Mouse (Mus musculus) erythroblast, adult 5-6 weeks (primary cell): ENCODE results near the gene Samd7. TPM values are rescaled to one million over a fixed set of nuclear protein-coding genes. Genes with fewer than 3 reads are reported as not detected.

Experiments used
- ATAC-seq: replicated peaks from 2 replicates; pipeline ENCODE4 v1.8.0; 2016; ENCODE audit warnings: moderate number of reproducible peaks, mild to moderate bottlenecking, moderate TSS enrichment, inconsistent platforms; ENCODE audit not compliant: poor library complexity, low FRiP score, severe bottlenecking
- total RNA-seq, 2 experiments: library from RNA; stranded (forward) in 1 of 2; stranded (reverse) in 1 of 2; fragments of 150-400 nt in 1 of 2; fragments of 200-764, 138-1000 nt in 1 of 2; gene quantifications; 2 replicates each; pipeline versions ENCODE4 v1.2.3 to v1.2.4; 2015 to 2017; ENCODE audit warnings: low replicate concordance in 2 of 2

Samd7 gene
- total RNA-seq, 2 experiments from 2014 or later: 0.26 TPM; not detected in 1

DNA sequence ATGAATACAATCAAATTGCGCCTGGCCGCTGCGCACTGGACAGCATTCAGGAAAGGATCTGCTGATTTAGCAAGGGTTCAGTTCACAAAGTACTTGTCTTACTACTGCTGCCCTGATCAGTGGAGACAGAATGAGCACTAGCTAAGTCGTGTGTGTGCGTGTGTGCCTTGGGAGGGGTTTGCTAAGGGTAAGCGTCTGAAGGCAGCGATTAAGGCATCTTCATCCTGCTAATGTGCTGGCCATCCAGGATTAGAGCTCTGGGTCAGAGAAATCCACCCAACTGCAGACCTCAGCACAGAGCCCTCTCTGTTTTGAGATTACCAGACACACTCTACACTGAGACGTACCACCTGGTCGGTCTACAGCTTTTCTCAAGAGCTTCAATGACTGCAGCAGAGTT, 2.2 kb downstream of the Samd7 start:
- no peak for ATAC-seq

DNA sequence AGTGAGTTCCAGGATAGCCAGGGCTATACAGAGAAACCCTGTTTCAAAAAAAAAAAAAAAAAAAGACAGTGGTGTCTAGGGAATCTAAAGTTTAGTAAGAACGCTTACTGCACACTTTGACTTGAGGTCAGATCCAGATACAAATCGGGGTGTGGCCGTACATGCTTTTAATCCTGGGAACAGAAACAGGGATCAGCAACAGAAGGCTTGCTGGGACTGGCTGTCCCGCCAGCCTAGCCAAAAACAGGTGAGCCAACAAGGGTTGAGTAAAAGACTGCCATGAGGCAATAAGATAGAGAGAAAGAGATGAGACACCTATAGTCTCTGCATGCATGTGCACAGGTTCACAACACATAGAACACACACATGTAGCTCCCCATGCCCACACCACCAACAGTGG, 8.6 kb downstream of the Samd7 start:
- ATAC-seq: no peak

DNA sequence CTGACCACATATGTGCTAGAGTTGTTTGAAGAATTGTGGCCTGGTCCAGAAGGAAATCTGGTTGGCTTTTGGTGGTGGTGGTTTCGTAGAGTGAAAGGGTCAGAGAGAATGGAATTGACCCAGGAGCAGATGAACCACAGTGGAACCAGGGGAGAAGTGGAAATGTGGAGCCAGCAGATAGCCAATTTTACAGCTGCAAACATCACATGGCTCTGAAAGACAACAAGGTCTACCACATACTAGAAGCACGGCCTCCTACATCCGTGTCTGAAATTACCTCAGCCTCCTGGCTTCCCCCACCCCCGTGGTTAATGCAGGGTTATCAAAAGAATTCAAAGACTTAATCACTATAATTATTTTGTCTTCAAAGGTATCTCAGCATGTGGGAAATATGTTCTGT, 18.8 kb downstream of the Samd7 start:
- ATAC-seq: peak; percentile 58

DNA sequence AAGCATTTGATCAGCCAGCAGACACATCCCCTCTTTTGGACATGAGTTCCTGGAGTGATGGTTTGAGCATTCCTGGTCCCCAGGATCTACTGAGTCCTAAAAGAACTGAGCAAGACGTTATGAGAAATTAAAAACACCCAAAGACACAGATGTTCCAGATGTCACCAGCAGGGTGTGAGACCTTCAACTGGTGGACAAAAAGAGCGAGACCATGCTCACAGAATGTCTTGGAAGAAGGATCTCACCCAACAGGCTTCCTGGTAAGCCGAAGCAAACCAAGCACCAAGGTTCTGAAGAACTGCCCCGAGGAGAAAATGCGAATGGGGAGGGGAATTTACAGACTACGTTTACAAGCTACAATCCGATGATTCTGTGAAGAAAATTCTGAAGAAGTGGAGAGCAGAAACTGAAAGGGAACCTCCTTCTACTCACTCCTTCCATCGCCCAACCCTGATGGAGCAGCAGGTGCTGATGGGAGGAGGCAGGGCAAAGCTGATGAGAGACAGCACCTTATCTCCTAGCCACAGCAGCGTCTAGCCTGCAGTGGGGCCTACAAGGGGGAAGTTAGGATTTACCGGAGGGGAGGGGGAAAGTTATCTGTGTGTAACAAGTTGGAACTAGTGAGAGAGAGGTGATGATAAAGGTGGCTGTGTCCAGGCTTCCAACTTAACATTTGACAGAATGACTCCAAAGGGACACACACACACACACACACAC, 19.4 kb downstream of the Samd7 start:
- peak; percentile 91 for ATAC-seq

DNA sequence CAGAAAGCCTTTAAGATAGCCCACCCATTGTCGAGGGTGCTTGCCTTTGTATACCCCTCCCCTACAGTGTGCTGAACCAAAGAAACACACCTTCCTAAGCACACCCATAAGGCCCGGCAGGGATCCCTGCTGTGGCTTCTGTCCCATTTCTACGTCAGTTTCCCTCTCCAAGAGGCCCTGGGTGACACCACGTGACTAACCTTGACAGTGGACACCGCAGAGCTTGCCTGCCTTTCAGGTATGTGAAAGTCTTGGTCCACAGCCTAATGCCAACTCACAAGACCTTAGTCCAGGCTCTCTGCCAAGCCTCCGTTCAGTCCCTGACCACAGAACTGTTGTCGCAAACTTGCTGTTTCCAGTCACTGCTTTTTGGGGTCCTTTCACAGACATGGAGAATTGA, 20.1 kb downstream of the Samd7 start:
- ATAC-seq: peak; percentile 71

DNA sequence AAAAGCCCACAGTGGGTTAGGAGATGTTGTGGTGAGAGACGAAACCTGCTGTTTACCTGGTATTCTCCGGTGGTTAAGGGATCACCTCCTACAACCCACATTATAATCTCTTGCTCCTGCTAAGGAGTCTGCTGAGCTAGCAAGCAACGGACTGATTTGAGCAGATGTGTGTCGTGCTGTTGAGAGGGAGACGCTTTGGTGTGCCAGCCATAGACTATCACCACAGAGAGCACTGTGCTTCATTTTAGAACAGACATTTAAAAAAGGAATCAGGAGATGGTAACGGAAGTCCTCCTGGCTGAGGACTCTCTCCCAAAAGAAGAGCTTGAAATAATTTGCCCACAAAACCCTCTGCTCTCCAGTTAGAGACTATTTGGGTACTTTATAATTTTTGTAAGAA, 21.2 kb downstream of the Samd7 start:
- ATAC-seq: no peak

DNA sequence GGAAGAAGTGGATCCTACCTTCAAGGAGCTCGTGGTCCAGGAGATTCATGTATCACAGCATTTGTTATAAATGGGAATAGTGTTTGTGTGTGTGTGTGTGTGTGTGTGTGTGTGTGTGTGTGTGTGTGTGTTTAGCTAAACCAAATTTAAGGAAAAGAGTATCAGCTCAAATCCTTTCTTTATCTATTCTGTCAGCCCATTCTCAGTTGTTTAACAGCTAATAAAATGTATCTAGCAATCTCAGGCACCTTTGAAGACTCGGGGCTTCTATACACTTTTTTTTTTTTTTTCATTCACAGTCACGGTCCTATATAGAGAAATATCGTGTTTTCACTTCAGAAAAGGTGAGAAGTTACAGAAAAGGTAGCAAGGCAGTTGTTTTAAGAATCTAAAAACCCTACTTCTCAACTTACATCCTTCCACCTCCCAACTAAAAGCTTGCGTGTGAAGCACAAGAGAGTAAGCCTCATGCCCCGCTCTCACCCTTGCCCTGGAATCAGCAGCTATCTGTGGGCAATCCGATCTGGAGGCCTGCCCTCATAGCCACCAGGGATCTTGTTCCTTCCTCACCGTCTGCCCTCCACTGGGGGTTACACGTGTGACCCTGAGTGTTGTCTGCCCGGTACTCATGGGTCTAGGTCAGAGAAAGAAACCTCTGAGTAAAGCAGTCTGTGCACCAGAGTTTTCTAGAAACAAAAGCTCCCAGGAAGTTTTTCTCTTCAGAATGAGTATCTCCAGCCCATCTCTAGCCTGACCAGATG, 23.8 kb downstream of the Samd7 start:
- ATAC-seq: no peak

DNA sequence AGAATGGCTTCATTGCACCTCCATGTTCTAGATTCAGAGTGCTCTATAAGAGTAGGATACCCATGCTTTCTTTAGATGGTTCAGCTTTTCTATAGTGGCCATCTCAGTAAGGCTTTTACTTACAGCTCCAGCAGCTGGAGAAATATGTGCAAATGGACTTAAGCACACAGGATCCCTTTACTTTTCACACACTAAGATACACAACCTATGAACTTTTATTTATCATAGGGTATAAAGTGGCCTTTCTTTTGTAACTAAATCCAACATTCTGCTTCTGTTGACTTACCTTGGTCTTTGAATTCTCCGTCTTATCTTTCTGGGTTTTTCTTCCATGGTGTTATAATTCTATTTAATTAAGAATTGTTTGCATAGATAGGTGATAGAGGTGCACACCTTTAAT, 25.5 kb downstream of the Samd7 start:
- ATAC-seq: no peak

DNA sequence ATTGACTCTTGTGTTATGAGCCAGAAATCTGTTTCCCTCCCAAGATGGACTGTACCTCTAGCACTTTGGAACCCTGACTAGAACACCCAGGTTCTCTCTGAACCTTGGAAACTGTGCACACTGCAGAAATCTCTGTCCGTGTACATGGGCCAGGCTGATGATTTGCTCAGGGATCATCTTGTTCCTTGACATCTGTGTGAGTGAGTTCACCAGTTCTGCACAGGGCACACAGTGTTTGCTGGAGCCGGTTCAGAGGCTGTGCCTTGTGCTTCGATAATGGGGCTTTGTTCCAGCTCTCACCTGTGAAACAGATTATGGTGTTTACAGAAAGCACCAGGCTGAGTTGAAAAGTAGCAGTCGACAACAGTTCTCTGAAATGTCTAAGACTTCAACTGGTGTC, 26.5 kb downstream of the Samd7 start:
- no peak for ATAC-seq

DNA sequence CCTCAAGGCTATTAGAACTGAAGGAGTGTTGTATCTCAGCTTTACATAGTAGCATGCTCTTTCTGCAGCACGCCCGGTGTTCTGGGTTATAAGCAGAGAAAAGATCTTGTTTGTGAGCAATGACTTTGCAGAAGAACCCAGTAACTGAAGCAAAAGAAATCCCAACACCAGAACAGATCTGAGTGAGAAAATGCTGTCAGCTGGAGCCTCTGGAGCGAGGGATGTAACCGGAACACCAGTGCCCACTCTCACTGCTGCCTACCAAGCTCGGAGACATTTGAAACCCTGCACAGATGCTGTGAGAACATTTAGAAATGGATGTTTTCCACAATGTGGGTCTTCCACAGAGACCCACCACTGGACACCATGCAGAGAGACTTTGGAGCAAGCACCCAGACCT, 28.6 kb downstream of the Samd7 start:
- no peak for ATAC-seq

DNA sequence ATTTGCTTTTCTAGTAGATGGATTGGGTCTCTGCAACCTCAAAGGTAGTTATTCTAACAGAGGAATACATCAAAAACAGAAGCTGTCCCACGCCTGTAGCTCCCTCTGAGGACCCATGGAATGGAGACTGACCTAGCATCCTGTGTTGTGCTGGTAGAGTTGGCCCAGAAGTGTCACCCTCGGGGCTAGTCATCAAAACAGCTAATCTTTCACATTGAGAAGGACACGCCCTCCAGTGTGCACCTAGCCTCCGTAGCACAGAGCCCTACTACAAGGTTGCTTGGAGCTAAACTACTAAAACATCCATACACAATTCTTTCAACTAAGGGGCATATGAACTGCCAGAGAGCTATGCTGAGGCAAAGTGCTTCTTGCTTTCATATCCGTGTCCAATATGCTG, 31.9 kb downstream of the Samd7 start:
- peak; percentile 92 for ATAC-seq

DNA sequence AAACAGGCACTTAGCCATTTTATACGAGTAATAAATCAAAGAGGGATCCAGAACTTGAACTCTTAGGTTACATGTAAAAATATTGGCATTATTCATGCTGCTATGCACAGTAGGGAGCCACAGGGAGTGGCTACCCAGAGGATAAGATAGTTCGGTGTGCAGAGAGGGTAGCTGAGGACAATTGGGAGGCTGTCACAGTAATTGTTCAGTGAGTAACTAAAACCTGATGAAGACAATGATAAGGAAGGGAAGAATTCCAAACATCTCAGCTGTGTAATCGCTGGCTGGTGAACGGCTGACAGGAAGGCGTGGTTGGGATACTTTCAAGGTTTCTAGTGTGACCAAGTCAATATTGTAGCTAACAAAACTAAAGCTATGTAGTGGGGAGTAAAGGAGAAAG, 42.4 kb downstream of the Samd7 start:
- no peak for ATAC-seq

DNA sequence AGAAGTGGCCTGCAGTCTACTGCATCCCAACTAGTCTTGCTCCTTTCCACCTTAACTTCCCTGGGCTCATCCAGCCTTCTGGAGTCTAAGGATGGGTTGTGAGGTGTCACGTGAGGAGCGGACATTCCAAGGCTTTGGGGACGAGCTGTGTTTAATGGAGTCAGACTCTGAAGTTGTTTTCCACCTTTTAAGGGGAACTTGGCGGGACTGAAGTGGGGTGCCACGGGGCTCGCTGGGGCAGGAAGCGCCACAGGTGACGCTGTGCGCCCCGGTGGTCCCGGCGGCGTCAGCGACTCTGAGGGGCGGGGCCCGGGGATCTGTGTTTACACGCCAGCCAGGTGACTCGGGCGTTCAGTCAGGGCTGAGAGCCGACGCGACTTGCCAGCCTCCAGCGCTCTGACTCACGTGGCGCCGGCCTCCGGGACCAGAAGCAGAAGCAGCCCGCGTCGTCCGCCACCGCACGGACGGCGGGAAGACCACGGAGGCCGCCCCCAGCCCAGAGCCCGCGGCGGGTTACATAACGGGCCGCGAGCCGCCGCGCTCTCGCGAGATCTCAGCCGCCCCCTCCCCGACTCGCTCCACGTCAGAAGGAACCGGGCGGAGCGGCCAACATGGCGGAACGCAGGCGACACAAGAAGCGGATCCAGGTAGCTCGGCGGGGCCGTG, 46.8 kb downstream of the Samd7 start, which contains the start of gene Sec62:
Gene Sec62, plus strand, starts transcription at position 139 of the 666 bp plus-strand sequence.
- ATAC-seq: peak; percentile 84

DNA sequence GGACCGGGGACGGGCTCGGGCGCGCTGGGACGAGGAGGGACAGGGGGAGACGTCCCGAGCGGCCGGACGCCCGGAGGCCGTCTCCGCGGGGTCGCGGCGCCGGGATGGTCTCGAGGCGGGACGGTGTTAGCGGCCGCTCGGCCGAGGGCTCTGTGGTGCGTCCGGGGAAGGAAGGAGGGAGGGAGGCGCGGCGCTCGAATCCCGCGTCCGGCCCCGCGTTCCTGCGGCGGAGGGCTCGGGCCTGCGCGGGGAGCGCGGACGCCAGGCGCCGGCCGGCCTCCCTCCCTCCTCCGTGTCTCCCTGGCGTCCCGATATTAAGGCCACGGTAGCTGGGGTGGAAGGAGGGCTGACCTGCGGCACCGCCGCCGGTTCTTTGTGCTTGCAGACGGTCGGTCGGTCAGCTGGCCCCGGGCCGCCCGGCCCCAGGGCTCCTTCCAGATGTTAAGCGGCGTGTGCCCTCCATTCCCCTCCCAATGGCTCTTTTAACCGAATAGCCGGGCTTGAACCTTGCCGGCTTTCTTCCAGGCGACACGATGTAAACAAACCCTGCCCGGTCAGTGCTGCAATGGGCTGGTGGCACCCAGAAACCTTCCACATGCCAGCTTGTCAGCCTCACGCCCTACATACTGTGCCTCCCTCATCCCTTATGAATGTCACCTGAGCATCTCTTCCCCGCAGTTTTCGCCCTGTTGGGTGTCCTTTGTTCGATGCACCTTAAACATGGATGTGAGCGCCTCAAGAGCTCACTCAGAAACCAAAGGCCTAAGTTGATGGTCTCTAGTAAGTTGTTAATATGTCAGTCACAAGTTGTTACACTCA, 47.5 kb downstream of the Samd7 start:
- ATAC-seq: peak; percentile 71

DNA sequence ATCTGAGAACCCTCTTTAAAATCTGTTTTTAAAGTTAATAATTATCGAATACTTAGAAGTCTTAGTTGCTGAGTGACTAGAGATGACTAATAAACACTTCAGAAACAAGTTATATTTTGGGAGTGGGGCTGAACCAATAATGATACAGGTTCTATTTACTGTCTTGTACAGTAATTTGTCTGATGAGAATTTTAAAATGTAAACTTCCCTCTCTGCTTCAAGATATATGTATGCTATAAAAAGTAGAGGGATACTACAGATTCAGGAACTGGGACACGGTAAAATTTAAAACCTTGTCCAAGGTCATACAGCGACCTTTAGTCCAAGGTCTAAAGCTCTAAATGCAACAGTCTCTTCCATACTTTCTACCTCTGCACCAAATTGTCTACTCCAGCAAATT, 56.1 kb downstream of the Samd7 start:
- no peak for ATAC-seq

DNA sequence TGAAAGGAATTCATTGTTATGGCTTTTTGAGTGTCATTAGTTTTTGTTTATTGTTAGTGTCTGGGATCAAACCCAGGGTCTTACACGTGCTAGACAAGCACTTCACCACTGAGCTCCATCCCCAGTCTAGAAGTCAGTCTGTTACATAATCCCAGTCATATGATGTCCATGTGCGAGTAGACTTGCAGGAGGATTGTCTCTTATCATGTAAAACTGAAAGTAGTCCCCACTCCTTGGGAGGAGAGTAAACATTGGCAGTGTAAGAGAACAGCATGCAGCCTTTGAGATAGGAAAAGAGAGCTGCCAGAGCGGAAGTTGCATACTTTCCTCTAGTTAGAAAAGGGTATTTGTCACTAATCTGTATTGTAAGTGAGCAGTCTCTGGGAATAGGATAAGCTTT, 66.8 kb downstream of the Samd7 start:
- ATAC-seq: no peak
